Mouse (Mus musculus): ENCODE measurements at regions not wholly inside any gene's neighbourhood (a gene's known extent, or its start where the extent isn't known, plus 50 kb on each side); places are given as distances from the start of the nearest gene placed in this dataset.

GRCm38 (mm10) chr9:90838184-90838926 is 523.9 kb upstream of the Zic4 start:
- Histone ChIP-seq H3K27ac (replicated peaks) (no peak overlapping the region), H3K4me3 (no peak overlapping the region), H3K27me3 (ENCODE audit: low read depth, poor library complexity, severe bottlenecking) (no peaks in the 10 kb centered on the region), H3K4me1 (peaks cover 20% of the 10 kb centered on the region), H3K9me3 (replicated peaks) (no peaks in the 10 kb centered on the region), H3K36me3 (no peaks in the 10 kb centered on the region)
- DNase-seq (ENCODE audit: low spot score): no peak
- 56% methylated on average over 6 of the region's 6 CpGs for WGBS

GRCm38 (mm10) chr9:90851044-90851443 is 511.2 kb upstream of the Zic4 start:
- H3K27ac ChIP-seq (replicated peaks): no peak overlapping the region
- no peaks in the 10 kb centered on the region for H3K27me3 ChIP-seq (ENCODE audit: low read depth, poor library complexity, severe bottlenecking)
- no peaks in the 10 kb centered on the region for H3K36me3 ChIP-seq
- no peaks in the 10 kb centered on the region for H3K9me3 ChIP-seq (replicated peaks)
- no peak for DNase-seq (ENCODE audit: low spot score)
- WGBS: 92% methylated on average over 5 of the region's 5 CpGs
- no peak overlapping the region for H3K4me3 ChIP-seq
- H3K4me1 ChIP-seq: no peaks in the 10 kb centered on the region

GRCm38 (mm10) chr9:90871636-90872035 is 490.6 kb upstream of the Zic4 start:
- Histone ChIP-seq H3K27me3 (ENCODE audit: low read depth, poor library complexity, severe bottlenecking) (no peaks in the 10 kb centered on the region), H3K4me1 (no peaks in the 10 kb centered on the region), H3K4me3 (no peak overlapping the region), H3K9me3 (replicated peaks) (no peaks in the 10 kb centered on the region), H3K27ac (replicated peaks) (no peak overlapping the region), H3K36me3 (no peaks in the 10 kb centered on the region)
- no peak for DNase-seq (ENCODE audit: low spot score)
- 61% methylated on average over 5 of the region's 5 CpGs for WGBS

GRCm38 (mm10) chr9:90884467-90884866 is 477.7 kb upstream of the Zic4 start:
- Histone ChIP-seq H3K36me3 (no peaks in the 10 kb centered on the region), H3K4me1 (no peaks in the 10 kb centered on the region), H3K4me3 (no peak overlapping the region), H3K27me3 (ENCODE audit: low read depth, poor library complexity, severe bottlenecking) (no peaks in the 10 kb centered on the region), H3K27ac (replicated peaks) (no peak overlapping the region), H3K9me3 (replicated peaks) (no peaks in the 10 kb centered on the region)
- DNase-seq (ENCODE audit: low spot score): no peak
- 86% methylated on average over 1 of the region's 1 CpGs for WGBS

GRCm38 (mm10) chr9:90887405-90887804 is 474.8 kb upstream of the Zic4 start:
- no peak overlapping the region for H3K27ac ChIP-seq (replicated peaks)
- no peak for DNase-seq (ENCODE audit: low spot score)
- H3K36me3 ChIP-seq: no peaks in the 10 kb centered on the region
- peaks cover 10% of the 10 kb centered on the region; the same call in 1 of the 2 replicates for H3K27me3 ChIP-seq (ENCODE audit: low read depth, poor library complexity, severe bottlenecking)
- WGBS: 89% methylated on average over 3 of the region's 3 CpGs
- H3K9me3 ChIP-seq (replicated peaks): no peaks in the 10 kb centered on the region
- no peaks in the 10 kb centered on the region for H3K4me1 ChIP-seq
- no peak overlapping the region for H3K4me3 ChIP-seq

- 90% methylated on average over 4 of the region's 4 CpGs for WGBS
- peaks cover 37% of the 10 kb centered on the region for H3K27me3 ChIP-seq (ENCODE audit: low read depth, poor library complexity, severe bottlenecking)
- no peak overlapping the region for H3K27ac ChIP-seq (replicated peaks)
- no peaks in the 10 kb centered on the region for H3K4me1 ChIP-seq
- no peak for DNase-seq (ENCODE audit: low spot score)
- H3K4me3 ChIP-seq: no peak overlapping the region
- H3K9me3 ChIP-seq (replicated peaks): no peaks in the 10 kb centered on the region
- H3K36me3 ChIP-seq: no peaks in the 10 kb centered on the region
Observed at GRCm38 (mm10) chr9:90890801-90891200, 471.4 kb upstream of the Zic4 start.

GRCm38 (mm10) chr9:90892816-90893215 is 469.4 kb upstream of the Zic4 start:
- no peaks in the 10 kb centered on the region for H3K4me1 ChIP-seq
- H3K36me3 ChIP-seq: no peaks in the 10 kb centered on the region
- H3K9me3 ChIP-seq (replicated peaks): no peaks in the 10 kb centered on the region
- H3K27me3 ChIP-seq (ENCODE audit: low read depth, poor library complexity, severe bottlenecking): peaks cover 57% of the 10 kb centered on the region
- 79% methylated on average over 1 of the region's 1 CpGs for WGBS
- H3K27ac ChIP-seq (replicated peaks): no peak overlapping the region
- DNase-seq (ENCODE audit: low spot score): no peak
- no peak overlapping the region for H3K4me3 ChIP-seq

GRCm38 (mm10) chr9:90903557-90903956 is 458.7 kb upstream of the Zic4 start:
- peaks cover 97% of the 10 kb centered on the region for H3K27me3 ChIP-seq (ENCODE audit: low read depth, poor library complexity, severe bottlenecking)
- peaks cover 6% of the 10 kb centered on the region; the same call in 1 of the 2 replicates for H3K9me3 ChIP-seq (replicated peaks)
- H3K4me3 ChIP-seq: no peak overlapping the region
- H3K27ac ChIP-seq (replicated peaks): no peak overlapping the region
- DNase-seq (ENCODE audit: low spot score): peak; percentile 45
- H3K36me3 ChIP-seq: no peaks in the 10 kb centered on the region
- 7% methylated on average over 5 of the region's 5 CpGs for WGBS
- peaks cover 15% of the 10 kb centered on the region for H3K4me1 ChIP-seq

- 95% methylated on average over 5 of the region's 5 CpGs for WGBS
- H3K9me3 ChIP-seq (replicated peaks): peaks cover 6% of the 10 kb centered on the region; the same call in 1 of the 2 replicates
- no peak for DNase-seq (ENCODE audit: low spot score)
- no peak overlapping the region for H3K4me3 ChIP-seq
- H3K27me3 ChIP-seq (ENCODE audit: low read depth, poor library complexity, severe bottlenecking): peaks cover 97% of the 10 kb centered on the region
- no peak overlapping the region for H3K27ac ChIP-seq (replicated peaks)
- H3K4me1 ChIP-seq: peaks cover 15% of the 10 kb centered on the region
- H3K36me3 ChIP-seq: no peaks in the 10 kb centered on the region
Observed at GRCm38 (mm10) chr9:90906106-90906505, 456.1 kb upstream of the Zic4 start.

- H3K36me3 ChIP-seq: no peaks in the 10 kb centered on the region
- no peak overlapping the region for H3K4me3 ChIP-seq
- peaks cover 15% of the 10 kb centered on the region for H3K4me1 ChIP-seq
- DNase-seq (ENCODE audit: low spot score): no peak
- peaks cover 6% of the 10 kb centered on the region; the same call in 1 of the 2 replicates for H3K9me3 ChIP-seq (replicated peaks)
- H3K27ac ChIP-seq (replicated peaks): no peak overlapping the region
- peaks cover 97% of the 10 kb centered on the region for H3K27me3 ChIP-seq (ENCODE audit: low read depth, poor library complexity, severe bottlenecking)
- WGBS: 95% methylated on average over 7 of the region's 7 CpGs
Observed at GRCm38 (mm10) chr9:90906684-90907083, 455.5 kb upstream of the Zic4 start.

GRCm38 (mm10) chr9:90954613-90955012 is 407.6 kb upstream of the Zic4 start:
- Histone ChIP-seq H3K4me3 (no peak overlapping the region), H3K27me3 (ENCODE audit: low read depth, poor library complexity, severe bottlenecking) (no peaks in the 10 kb centered on the region), H3K27ac (replicated peaks) (no peak overlapping the region), H3K9me3 (replicated peaks) (no peaks in the 10 kb centered on the region), H3K4me1 (no peaks in the 10 kb centered on the region), H3K36me3 (no peaks in the 10 kb centered on the region)
- DNase-seq (ENCODE audit: low spot score): no peak

- Histone ChIP-seq H3K27ac (replicated peaks) (no peak overlapping the region), H3K27me3 (ENCODE audit: low read depth, poor library complexity, severe bottlenecking) (no peaks in the 10 kb centered on the region), H3K36me3 (no peaks in the 10 kb centered on the region), H3K4me1 (peaks cover 4% of the 10 kb centered on the region), H3K9me3 (replicated peaks) (no peaks in the 10 kb centered on the region), H3K4me3 (no peak overlapping the region)
- 83% methylated on average over 4 of the region's 4 CpGs for WGBS
- DNase-seq (ENCODE audit: low spot score): no peak
Observed at GRCm38 (mm10) chr9:90961436-90961835, 400.8 kb upstream of the Zic4 start.

- Histone ChIP-seq H3K9me3 (replicated peaks) (no peaks in the 10 kb centered on the region), H3K27me3 (ENCODE audit: low read depth, poor library complexity, severe bottlenecking) (no peaks in the 10 kb centered on the region), H3K4me1 (peaks cover 4% of the 10 kb centered on the region), H3K27ac (replicated peaks) (peak overlapping the region; percentile 63; the same call in 1 of the 2 replicates), H3K4me3 (no peak overlapping the region), H3K36me3 (no peaks in the 10 kb centered on the region)
- 54% methylated on average over 3 of the region's 3 CpGs for WGBS
- DNase-seq (ENCODE audit: low spot score): peak; percentile 15
Observed at GRCm38 (mm10) chr9:90964043-90964442, 398.2 kb upstream of the Zic4 start.

Measured in midbrain, embryonic 10.5 days (tissue).